Mouse (Mus musculus) adrenal gland, adult (tissue): ENCODE measurements around the gene Snx13.

ENCODE experiments used
- DNase-seq, 2 experiments: peaks; one replicate each; pipeline ENCODE4 v3.0.0; 2022 to 2023; ENCODE audit warnings: low spot score in 1 of 2; ENCODE audit not compliant: inconsistent age in 2 of 2

The Snx13 gene

DNA sequence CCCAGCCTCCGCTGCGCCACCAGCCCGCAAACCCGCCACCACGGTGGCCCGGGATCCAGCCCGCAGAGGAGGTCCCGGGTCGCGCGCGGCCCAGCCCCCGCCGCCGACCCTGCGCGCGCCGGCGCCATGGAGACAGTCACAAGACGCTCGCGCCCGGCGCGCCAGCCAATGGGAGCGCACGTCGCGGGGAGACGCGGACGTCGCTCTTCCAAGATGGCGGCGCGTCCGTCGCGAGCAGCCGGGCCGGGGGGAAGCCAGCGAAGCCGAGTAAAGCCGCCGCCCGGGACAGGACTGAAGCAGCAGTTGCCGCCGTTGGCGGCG is at the start of gene Snx13:
Gene Snx13 (plus strand): TSS at position 188 of the 321 bp plus-strand sequence.
- DNase-seq, result peak; percentile 92 to 96

DNA sequence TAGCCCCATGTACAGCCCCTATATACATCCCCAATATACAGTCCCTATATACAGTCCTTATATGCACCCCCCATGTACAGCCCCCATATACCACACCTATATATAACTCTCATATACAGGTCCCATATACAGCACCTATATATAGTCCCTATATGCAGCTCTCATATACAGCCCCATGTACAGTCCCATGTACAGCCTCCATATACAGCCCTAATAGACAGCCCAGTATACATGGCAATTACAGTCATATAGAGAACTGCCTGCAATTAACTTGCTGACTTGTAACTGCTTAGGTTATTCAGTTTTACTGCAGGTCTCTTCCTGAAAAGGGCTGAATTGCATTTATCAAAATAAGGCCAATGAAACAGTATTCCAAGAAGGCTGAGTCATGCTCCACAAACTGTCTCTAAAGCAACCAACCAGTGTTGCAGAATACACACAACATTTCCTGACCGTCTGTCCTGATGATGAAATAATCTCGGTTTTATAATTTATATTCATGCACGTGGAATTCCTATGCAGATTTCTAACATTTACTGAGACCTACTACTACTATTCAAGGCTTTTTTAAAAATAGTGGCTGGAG is 49.3 kb upstream of the Snx13 start:
- peak in 1 of 2 experiments; percentile 72 for DNase-seq

GRCm38 (mm10) chr12:34998778-34999467 is 48.1 kb upstream of the Snx13 start:
- peak in 1 of 2 experiments; percentile 21 for DNase-seq

GRCm38 (mm10) chr12:35000323-35000722 is 46.7 kb upstream of the Snx13 start:
- DNase-seq, result no peak

DNA sequence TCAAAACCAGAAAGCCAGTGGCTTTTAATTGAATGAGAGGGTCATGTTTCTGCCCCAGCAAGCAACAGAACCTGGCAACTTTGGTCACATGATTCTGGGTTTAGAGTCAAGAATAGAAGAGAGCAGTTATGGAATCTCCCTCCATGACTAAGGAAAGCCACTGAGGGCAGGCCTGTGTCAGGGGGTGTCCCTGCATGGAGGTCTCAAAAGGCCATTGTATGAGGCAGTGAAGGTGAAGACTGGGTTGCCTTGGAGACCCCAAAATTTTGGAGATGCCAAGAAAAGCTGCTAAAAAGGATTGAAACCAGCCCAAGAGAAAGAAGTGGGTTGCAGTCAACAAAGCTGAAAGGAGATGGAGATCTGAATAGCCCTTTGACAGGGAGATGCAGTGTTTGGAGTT is 41.2 kb upstream of the Snx13 start:
- no peak for DNase-seq

GRCm38 (mm10) chr12:35007851-35008250 is 39.1 kb upstream of the Snx13 start:
- no peak for DNase-seq

- no peak for DNase-seq
These were observed 38.4 kb upstream of the Snx13 start for GRCm38 (mm10) chr12:35008340-35009137.

GRCm38 (mm10) chr12:35011462-35011861 is 35.5 kb upstream of the Snx13 start:
- DNase-seq, result no peak

- no peak for DNase-seq
These were observed 33.0 kb upstream of the Snx13 start for GRCm38 (mm10) chr12:35013950-35014349.

- DNase-seq, result peak in 1 of 2 experiments; percentile 29
These were observed 30.9 kb upstream of the Snx13 start for GRCm38 (mm10) chr12:35016056-35016455.

- no peak for DNase-seq
These were observed 30.3 kb upstream of the Snx13 start for GRCm38 (mm10) chr12:35016481-35017250.

- no peak for DNase-seq
These were observed 28.2 kb upstream of the Snx13 start for GRCm38 (mm10) chr12:35018679-35019237.

DNA sequence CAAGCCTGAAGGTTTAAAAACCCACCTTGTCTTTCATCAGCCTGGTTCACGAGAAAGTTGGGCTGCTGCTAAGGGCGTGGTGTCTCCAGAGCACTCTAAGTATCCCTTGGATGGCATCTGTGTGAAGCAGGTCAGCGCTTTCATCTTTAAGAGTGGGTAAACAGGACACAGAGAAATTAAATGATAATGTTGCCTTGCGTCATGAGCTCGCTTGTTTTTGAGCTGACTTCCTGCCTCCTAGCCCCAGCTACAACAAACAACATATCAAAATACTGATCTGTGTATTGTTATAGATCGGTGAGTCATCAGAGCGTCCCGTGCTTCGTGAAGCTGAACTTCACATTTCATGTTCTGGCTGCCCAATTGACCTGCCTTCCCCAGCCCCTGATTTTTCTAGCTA is 25.7 kb upstream of the Snx13 start:
- no peak for DNase-seq

- DNase-seq, result no peak
These were observed 24.9 kb upstream of the Snx13 start for GRCm38 (mm10) chr12:35022066-35022465.

DNA sequence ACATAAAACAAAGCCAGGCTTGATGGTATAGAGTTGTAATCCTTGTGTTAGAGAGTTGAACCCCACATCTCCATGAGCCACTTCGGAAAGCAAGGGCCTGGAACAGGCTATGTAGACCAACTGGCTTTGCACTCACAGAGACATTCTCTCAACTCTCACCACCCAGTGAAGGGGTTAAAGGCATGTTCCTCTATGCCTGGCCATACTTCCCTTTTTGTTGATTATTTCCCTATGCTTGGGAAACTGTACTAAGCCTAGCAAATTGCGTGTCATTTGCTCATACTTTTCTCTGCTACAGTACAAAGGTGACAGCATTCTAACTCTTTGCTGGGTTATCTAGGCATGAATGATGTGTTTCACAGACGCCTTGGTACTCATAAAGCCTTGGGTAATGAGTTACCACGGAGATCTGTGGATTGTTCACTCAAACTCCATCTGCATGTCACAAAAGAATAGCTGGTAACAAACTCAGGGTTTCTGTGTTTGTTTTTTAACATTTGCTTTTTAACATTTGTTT is 21.0 kb upstream of the Snx13 start:
- DNase-seq, result no peak

- DNase-seq, result no peak
These were observed 19.5 kb upstream of the Snx13 start for GRCm38 (mm10) chr12:35027533-35027932.

DNA sequence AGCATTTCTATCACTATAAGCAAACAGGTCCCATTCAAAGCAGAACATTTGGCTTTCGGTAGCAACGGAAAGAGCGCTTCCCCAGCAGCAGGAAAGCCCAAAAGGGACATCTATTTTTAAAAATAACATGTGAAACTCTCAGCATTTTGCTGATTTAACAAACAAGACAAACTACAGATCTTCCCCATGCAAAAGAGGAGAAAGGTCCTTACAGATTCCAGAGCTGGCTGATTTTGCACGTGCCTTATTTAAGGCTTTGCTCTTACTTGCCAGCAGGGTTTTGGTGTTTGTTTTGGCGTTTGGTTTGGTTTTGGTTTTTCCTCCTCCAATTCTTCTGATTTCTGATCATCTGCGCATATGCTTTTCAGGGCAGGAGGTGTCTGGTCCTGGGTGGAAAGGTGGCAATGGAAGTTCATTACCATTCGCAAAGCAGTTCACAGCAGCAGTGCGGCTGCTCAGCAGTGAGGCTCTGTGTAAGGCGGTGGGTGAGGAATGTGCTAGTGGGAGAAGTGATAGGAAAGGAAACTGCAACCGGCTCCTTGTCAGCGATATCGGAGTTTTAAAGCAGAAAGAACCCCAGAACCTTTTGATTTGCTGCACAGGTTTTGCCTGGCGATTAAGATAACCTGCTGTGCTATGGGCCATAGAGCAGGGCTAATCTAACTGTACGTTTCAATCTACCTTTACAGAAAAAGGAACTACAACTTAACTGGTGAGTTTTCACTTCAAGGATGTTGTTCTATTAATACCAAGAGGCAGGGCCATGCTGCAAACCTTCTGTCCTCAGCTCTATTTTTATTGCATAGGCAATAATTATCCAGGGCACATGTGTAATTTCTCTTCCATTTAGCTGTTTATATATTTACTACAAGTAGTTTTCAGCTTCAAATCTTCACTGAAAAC is 8.1 kb upstream of the Snx13 start:
- peak; percentile 21 to 69 for DNase-seq

DNA sequence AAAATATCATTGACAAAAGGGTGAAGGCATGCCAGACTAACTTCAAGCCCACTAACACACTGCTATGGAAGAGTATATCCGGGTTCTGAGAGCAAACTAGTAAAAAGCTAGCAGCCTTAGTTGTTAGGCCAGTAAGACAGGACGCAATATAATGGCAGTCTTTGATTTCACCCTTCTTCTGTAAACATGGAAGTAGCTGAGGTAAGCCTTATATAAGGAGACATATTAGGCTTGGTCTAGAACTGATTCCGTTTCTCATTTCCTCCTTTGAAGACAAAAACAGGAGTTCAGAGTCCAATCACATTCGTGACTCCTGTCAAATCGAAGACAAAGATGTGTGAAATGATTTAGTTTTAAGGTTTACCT is 7.4 kb upstream of the Snx13 start:
- DNase-seq, result no peak

DNA sequence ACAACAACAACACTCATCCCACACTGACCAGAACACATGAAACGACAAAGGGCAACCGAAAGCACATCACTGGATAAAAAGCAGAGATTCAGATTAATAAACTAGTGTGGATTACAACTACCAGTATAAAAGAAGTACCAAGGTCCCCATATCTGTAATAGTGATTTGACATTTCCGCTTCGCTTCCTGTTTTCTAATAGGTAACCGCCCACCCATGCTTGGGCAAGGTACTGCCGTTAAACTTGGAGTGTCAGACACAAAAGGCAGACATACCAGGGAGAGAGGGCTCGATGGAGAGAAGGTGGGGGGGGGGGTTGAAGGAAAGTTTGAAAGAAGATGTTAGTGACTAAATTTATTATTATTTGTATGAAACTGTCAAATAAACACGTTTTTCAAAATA is 5.0 kb upstream of the Snx13 start:
- no peak for DNase-seq
